Mouse (Mus musculus) spleen, embryonic (tissue): Measurements from ENCODE around the gene Mrpl41.
"Not testable (repeated sequence)": the region's sequence is repeated elsewhere in the genome, so short reads cannot be mapped to it uniquely, and the experiment has no call there.

ENCODE experiments used
- CTCF ChIA-PET: fragments of 350-600 bp; sonication (Branson Sonifier 250); formaldehyde crosslinking; loops from one replicate; lab custom pipeline; 2022; lab: Charles Lee

Mrpl41 gene

DNA sequence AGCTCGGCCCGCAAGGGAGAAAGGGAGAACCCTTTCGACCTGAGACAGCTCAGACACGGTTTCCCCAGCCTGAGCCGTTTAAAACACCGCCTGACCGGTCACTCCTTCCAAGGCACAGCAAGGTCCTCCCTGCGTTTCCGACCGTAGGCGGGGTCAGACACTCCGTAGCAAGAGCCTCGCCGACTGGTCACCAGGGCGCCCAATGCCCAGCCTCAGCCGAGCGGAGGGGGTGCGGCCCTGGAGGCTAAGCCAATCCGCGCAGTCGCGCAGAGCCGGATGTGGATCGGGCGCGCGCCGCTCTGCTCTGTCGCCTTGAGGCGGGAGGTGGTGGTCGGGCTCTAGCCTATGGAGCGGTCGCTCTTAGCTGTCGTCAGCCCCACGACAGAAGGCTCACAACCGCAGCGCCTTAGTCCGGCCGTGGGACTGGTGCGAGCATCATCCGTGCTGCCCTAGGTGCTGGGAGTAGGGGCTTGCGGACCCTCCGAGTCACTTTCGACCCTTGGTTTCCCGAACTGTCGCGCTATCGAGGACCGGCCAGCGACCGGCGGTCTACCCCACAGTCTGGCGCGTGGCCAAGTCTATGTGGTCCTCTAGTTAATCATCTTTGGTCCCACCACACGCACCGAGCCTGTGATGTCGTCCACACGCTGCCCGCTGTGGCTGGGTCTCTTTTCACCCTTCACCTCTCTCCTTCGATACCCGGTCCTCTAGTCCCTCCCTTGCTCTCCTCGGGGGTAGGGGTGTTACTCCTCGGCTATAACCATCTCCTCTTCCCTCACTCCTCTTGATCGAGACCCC is at the start of gene Mrpl41:
Gene Mrpl41 (minus strand): TSS at position 193 of the 798 bp plus-strand sequence.
- CTCF ChIA-PET = interaction anchor here (0.9 kb wide), 1 partner anchor 1018 kb away, joined by 4 read pairs; no protein-coding TSS in a partner anchor

DNA sequence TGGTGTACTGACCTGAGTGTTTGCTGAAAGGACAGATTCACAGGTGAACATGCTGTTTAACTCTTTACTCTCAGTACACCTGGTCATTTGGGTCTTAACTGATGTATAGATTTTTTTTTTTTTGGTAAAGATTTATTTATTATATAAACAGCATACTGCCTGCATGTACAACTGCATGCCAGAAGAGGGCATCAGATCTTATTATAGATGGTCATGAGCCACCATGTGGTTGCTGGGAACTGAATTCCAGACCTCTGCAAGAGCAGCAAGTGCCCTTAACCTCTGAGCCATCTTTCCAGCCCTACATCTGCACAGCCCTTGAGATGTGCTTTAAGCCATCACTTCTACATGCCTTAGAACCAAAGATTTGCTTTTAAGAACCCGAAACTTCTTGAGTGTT is 47.8 kb upstream of the Mrpl41 start:
- CTCF ChIA-PET = no interaction called here

DNA sequence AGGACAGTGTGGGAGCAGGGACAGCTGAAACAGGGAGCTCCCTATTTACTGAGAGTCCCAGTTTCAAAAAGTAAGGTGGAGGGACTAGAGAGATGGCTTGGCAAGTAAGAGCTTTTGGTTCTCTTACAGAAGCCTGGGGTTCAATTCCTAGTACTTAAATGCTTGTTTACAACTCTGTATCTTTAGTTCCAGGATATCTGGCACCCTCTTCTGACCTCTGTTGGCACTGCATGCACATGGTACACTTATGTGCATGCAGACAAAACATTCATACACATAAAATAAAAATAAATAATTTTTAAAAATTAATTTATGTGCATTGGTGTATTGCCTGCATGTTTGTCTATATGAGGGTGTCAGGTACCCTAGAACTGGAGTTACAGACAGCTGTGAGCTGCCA is 33.4 kb upstream of the Mrpl41 start:
- CTCF ChIA-PET = interaction anchor here (0.7 kb wide), 1 partner anchor 107 kb away, joined by 3 read pairs; no protein-coding TSS in a partner anchor

DNA sequence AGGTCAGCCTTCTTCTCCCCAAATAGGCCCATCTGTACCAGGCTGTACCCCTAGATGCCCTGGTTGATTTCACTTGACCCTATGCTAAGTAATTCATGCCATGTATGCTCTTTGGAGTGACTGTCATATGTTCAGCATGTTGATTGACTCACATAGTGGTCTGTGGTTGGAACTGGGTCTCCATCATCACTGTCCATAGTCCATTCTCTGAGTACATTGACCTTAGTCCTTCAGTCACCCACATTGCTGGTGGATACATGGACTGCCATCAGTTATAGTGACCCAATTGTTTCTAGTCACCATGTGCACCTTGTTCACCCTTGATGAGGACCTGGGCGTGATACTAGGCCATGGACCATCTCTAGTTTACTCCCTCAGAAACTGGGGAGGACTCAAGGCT is 31.9 kb upstream of the Mrpl41 start:
- CTCF ChIA-PET = no interaction called here

DNA sequence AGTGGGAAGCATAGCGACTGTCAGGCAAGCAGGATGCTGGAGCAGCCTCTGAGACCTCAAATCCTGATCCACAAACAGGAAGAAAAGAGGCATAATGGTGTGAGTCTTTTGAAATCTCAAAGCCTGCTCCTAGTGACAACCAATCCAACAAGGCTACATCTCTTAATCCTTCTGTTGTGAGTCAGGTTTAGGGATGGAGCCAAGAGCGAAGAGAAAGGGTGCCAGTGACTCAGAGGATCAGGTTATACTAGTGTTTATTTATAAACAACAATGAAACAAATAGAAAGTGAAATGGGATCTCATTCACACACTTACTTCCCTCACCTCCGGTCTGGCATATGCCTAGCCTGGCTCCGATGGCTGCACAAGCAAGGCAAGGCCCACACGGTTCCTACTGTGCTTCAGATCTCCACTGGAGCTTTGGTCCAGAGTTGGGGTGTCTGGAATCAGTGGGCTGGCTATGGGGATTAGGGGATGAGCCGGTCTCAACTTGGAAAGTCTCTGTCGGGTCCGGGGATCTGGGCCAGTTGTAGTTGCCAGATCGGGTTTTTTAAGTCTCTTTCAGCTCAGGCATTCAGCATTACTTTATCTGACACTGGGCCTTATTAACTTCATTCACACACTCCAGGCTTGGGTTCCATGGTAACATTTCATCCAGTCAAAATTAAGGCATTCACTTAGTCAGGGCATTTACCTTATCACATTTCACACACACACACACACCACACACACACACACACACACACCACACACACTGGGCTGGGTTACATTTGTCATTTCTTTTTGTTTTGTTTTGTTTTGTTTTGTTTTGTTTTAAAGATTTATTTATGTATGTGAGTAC is 29.3 kb upstream of the Mrpl41 start:
- CTCF ChIA-PET = interaction anchor here (0.7 kb wide), 1 partner anchor 166 kb away, joined by 4 read pairs; no protein-coding TSS in a partner anchor

DNA sequence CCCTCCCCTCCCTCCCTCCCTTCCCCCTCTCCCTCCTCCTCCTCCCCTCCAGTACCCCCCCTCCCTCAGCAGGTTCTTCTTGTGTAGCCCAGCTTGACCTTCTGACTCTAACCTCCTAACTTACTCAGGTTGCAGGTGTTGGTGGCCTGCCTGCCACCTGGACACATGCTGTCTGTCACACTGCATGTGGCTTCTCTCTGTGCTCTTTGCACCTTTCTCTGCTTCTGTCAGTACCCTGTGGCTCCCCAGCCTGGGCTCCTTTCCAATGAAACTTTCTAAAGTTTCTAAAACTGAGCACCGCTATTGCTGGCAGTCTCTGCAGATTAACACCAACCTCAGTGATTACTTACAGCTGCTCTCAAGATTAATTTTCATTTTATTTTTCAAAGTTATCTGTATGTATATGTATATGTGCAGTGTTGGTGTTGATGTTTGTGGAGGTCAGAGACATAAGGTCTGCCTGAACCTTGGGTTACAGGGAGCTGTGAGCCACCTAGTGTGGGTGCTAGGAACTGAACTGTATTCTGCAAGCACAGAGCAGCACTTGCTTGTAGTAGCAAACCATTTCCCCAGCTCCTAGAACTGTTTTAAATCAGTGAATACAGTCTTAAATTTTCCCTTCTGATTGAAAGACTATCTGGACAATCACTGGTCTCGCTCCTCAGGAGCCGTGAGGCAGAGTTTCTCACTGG is 25.8 kb upstream of the Mrpl41 start:
- CTCF ChIA-PET = no interaction called here

DNA sequence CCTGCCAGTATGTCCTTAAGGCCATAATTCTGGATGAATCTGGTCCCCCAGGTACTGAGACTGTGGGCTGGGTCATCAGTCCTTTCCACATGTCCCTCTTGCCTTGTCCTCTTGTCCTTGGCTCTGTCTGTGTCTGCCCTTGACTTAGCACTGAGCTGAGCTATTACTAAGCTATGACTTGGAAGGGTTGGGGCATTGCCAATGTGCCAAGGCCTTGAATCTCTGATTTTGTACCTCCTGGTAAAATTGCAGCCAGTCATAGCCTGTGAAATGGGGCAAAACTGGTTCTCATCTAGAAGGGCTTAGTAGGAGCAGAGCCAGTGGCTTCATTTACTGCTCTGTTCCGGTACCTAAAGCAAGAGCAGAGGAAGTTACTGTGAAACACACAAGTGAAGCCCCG is 21.6 kb upstream of the Mrpl41 start:
- CTCF ChIA-PET = no interaction called here

DNA sequence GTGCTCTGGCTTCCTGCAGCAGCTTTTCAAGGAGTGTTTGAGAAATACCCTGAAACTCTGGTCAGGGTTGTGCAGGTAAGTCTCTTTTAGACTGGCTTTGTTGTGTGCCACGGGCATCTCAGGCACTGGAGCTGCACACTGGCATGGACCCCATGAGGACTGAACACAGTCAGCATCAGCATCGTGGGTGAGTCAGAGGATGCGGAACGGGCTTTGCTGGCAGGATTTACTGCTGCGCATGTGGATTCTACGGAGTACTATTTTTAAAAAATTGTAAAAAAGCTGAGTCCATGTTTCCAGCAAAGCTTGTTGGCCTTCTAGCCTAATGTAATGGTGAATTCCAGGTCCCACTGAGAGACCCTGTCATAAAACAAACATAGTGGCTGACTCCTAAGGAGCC is 20.4 kb upstream of the Mrpl41 start:
- CTCF ChIA-PET = no interaction called here

DNA sequence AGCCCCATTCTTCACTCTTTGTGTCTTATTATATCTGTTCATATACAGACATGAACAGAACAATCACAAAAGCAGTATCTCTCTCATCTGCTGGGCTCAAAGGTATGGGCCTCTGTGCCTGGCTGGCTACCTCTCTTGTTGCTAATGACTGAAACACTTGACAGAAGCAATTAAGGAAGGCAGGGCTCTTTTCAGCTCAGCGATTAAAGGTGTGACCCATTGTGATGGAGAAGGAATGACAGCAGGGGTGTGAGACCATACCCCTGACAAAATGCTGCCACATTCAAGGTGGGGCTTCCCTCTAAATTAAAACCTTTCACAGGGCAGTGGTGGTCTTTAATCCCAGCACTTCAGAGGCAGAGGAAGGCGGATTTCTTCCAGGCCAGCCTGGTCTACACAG is 12.9 kb upstream of the Mrpl41 start:
- CTCF ChIA-PET = no interaction called here

DNA sequence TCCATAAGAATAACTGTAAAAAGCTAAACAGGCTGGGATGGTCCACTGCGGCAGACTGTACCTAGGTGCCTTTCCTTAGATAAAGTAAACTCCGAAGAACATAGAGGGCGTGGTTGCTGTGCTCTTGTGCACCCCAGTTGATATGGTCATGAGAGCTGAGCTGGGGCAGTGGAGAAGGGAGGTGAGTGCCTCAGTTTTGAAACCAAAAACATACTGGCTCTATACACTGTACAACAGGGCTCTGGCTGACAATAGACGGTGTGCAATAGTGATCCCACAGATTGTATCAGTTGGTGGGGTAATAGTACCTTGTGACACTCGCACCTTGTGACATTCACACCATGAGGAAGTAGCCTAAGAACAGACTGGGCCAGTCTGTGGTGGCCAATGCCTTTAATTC is 2.1 kb upstream of the Mrpl41 start:
- CTCF ChIA-PET = no interaction called here

DNA sequence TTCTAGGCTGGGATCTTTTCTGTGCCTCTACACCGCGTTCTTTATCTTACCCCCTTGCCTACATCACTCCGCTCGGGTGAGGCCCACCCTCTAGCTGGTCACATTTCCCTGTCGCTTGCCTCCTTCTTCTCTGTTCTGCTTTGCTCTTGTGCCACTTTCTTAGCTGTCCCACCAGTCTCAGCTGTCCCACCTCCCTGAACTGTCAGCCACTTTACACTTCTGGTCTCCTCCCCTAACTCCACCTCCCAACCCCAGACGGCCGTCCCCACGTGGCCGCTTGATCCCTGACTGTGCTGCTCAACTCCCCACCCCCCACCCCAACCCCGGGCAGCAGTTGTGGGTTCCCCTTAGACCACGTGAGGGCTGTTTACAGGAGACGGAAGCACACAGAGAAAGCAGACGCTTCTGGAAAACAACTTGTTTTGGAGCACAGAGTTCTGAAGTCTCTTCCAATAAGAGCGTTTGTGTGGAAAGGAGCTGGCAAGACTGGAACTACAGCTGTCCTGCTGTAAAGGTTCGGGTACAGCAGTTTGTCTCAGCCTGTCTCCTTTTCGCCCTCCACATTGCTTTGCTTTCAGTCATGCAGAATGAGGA is 903 bp upstream of the Mrpl41 start, which contains the start of gene Pnpla7:
Gene Pnpla7 (plus strand): TSS at position 330 of the 594 bp plus-strand sequence.
- CTCF ChIA-PET = interaction anchor here (0.9 kb wide), 1 partner anchor 1017 kb away, joined by 4 read pairs; no protein-coding TSS in a partner anchor

DNA sequence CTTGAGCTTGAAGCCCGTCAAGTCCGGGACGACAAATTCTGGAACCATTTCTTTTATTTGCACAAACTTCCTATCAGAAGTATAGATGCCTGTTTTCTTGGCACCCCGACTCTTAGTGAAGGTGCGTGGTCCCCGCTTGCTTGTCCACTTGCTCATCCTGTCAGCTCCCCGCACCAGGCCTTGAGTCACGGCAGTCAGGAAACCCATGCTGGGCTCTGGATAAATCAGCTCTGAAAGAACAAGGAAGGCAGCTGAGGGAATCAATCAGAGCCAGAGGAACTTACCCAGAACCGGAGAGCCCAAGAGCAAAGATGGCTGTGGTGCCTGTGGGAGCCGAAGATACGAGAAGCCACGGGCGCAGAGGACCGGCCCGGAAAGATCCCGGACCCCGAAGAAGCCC is 446 bp downstream of the Mrpl41 start:
- CTCF ChIA-PET = not testable (repeated sequence)

DNA sequence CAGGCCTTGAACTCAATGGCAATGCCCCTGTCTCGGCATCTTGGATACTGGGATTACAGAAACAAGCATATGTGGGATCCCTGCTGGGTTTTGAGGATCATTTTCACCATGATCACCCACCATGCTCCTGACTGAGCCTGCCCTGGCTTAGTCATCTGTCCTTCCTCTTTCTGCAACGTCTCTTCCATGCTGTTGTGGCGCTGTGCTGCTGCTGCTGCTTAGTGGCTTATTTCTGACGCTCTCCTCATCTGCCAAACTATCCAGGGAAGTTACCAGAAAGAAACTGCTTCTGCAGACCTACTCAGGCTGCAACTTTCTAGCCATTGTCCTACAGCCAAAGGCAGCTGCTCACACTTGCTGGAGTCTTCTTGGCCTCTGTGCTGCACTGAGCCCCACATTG is 4.5 kb downstream of the Mrpl41 start:
- CTCF ChIA-PET = no interaction called here

DNA sequence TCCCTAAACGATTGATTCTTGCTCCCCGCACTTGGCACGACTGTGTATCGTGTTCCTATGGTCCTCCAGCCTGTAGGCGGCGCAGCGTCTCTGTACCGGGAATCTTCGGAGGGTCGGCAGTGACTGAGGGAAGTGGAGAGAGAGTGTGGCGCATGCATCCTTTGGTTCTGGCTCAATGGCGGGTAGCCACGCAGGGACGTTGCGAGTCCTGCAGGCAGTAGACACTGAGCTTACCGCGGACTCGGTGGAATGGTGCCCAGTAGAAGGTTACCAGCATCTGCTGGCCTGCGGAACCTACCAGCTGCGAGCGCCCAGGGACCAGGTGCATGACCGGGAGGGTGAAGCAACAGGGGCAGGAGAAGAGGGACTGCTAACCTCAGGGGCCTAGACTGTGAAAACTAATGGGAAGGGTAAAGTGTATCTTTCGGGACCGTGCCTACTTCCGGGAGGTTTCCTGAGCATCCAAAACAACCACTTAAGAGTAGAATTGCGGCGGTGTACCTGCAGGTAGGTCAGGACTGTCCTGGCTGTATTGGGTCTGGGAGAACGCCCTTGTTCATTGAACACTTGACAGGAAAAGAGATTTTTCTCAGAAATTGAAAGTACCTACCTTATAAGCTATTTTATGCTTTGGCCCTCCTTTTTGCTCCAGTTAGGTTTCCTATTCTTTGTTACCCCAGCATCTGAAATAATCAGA is 12.4 kb downstream of the Mrpl41 start, which contains the start of gene Dph7:
Gene Dph7 (plus strand): TSS at position 97 of the 697 bp plus-strand sequence.
- CTCF ChIA-PET = interaction anchor here (0.7 kb wide), 1 partner anchor 9 kb away, joined by 4 read pairs; no protein-coding TSS in a partner anchor

DNA sequence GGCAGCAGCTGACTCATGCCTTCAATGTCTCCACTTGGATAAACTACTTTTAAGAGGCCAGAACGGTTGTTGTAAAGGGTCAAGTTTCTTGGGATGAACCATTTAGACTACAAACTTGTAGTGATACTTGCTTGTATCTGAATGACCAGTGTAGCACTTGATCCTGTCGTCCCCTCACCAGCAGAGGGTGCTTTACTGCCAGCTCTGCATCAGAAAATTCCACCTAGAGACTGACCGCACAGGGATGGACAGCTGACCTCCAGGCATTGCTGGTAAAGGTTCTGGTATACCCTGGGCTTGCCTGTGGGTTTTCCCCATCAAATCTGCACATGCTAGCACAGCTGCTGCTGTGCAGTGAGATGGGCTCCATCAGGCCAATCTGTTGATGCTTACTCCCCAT is 14.0 kb downstream of the Mrpl41 start:
- CTCF ChIA-PET = interaction anchor here (0.6 to 0.8 kb wide), 2 partner anchors 12 to 77 kb away, joined by 3 to 11 read pairs; no protein-coding TSS in a partner anchor

DNA sequence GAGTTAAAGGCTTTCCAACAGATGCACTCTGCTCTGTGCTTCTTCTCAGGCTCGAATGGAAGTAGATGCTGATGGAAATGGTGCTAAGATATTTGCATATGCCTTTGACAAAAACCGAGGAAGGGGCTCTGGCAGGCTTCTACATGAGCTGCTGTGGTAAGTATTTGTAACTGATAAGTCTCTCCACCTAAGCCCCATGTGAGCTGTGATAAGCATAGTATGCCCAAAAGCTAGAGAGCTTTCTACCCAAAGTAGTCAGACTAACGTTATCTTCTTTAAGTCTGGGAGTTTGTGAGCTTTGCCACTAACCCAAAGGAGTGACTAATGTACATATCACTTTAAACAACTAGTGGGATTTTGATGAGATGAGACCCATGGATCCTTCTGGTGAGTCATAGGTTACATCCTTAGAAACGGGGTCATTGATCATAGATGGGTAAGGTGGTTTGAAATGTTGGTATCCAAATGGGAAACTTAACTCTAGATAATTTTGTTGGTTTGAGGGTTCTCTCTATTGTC is 22.3 kb downstream of the Mrpl41 start:
- CTCF ChIA-PET = no interaction called here

DNA sequence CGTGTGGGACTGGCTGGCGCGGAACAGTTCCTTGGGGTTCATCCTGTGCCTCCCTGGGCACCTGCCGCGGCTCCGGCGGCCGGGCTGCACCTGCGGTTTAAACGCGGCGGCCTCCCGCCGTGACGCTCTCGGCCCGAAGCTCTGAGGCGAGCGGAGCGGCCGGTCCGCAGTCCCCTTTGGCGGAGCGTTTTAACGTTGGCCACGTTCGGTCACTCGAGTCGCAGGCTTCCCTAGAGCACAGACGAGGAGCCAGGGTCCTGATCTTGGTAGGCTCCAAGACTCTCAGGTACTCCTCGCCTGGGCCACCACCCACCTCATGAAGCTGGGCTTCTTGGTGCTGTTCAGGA is 24.7 kb downstream of the Mrpl41 start:
- CTCF ChIA-PET = interaction anchor here (0.6 to 2.2 kb wide), 2 partner anchors 15 to 689 kb away, joined by 6 to 10 read pairs; partner anchors contain the start of gene Arrdc1

DNA sequence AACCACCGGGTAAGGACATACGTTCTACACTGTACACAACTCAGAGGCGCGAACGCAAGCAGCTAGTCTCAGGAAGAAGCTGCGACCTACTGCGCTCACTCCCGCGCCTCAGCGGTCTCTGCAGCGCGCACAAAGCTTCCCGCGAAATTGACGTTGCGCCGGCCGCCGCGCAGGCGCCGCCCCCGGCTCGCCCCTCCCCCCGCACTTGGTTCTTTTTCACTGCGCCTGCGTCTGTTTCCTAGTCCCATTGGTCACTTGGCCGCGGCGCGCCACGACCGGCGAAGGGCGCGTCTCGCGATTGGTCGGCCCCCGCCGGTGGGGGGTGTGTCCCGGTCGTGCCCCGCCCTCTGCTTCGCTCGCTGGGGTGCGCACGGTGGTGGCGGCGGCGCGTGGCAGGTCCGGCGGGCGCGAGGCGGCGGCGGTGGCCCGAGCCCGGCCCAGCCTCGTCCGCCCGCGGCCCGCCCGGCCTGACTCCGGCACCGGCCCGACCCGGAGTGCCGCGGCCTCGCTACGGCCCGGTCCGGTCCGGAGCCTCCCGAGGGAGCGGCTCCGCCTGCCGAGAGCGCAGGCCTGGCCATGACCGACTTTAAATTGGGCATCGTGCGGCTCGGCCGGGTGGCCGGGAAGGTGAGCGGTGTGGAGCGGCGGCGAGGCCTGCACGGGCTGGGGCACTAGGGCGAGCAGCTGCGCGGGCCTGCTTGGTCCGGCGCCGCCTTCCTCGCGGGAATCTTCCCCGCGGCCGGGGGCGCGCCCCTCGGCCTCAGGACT is 25.3 kb downstream of the Mrpl41 start, which contains the start of gene Zmynd19:
Gene Zmynd19 (plus strand): TSS at position 372 of the 768 bp plus-strand sequence.
- CTCF ChIA-PET = interaction anchor here (1.2 to 2.2 kb wide), 2 partner anchors 11 to 14 kb away, joined by 3 to 10 read pairs; partner anchors contain the start of gene Arrdc1

DNA sequence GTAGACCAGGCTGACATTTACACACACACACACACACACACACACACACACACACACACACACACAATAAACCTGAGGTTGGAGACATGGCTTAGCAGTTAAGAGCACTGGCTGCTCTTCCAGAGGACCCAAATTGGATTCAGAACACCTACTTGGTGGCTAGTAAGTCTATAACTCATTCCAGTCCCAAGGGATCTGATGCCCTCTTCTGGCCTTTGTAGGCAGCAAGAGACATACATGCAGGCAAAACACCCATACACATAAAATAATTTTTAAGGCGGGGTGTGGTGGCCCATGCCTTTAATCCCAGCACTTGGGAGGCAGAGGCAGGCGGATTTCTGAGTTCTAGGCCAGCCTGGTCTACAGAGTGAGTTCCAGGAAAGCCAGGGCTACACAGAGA is 30.6 kb downstream of the Mrpl41 start:
- CTCF ChIA-PET = not testable (repeated sequence)
